Mouse (Mus musculus) thymus, postnatal 14 days (tissue): ENCODE data around the gene Ppp1r13l.

ENCODE experiments used
- DNase-seq: peaks from one replicate; pipeline ENCODE4 v3.0.0; 2021

Gene Ppp1r13l

GRCm38 (mm10) chr7:19420821-19421636, 61.5 kb downstream of the Ppp1r13l start:
- peak; percentile 90 for DNase-seq

- DNase-seq, result no peak
These were observed 63.5 kb downstream of the Ppp1r13l start for GRCm38 (mm10) chr7:19423083-19423482.

- DNase-seq, result no peak
These were observed 64.5 kb downstream of the Ppp1r13l start for GRCm38 (mm10) chr7:19424051-19424450.

- DNase-seq, result no peak
These were observed 66.8 kb downstream of the Ppp1r13l start for GRCm38 (mm10) chr7:19426349-19426748.

GRCm38 (mm10) chr7:19426888-19427287, 67.3 kb downstream of the Ppp1r13l start:
- DNase-seq, result no peak
